Mouse (Mus musculus): Measurements from ENCODE around the gene Ckm. TPM values are rescaled to one million over a fixed set of nuclear protein-coding genes. Genes with fewer than 3 reads are reported as not detected.

Gene Ckm
- polyA plus RNA-seq, 1 experiment from 2014 or later = 5.3 TPM

GRCm38 (mm10) chr7:19410766-19411344 is 6.3 kb downstream of the Ckm start:
- Histone ChIP-seq H3K36me3 (replicated peaks; ENCODE audit: insufficient read depth, low read length) (no peaks in the 10 kb centered on the region), H3K4me2 (ENCODE audit: low read depth, low read length) (no peak overlapping the region), H3K9me3 (ENCODE audit: low read length) (0 out of 2 replicates have a peak, but pooled peaks cover 3% of the 10 kb centered on the region), H3K27me3 (ENCODE audit: insufficient read depth, low read length) (peaks cover 10% of the 10 kb centered on the region), H3K4me3 (ENCODE audit: low read depth, low read length) (no peak overlapping the region), H3K4me1 (ENCODE audit: insufficient read depth) (no peaks in the 10 kb centered on the region), H3K27ac (ENCODE audit: low read depth) (no peak overlapping the region), H3K9ac (replicated peaks) (no peak overlapping the region)
- no peak for DNase-seq
- no peak for ATAC-seq
- TF ChIP-seq CTCF (IDR thresholded peaks at IDR 0.05; ENCODE audit: low read depth) (no peak), EP300 (IDR thresholded peaks at IDR 0.05; ENCODE audit: low read depth) (no peak)
- WGBS (ENCODE audit: insufficient replicate concordance) = 69% methylated on average over 11 of the region's 11 CpGs

GRCm38 (mm10) chr7:19411783-19412182 is 7.2 kb downstream of the Ckm start:
- no peak overlapping the region for H3K4me2 ChIP-seq (ENCODE audit: low read depth, low read length)
- no peak for ATAC-seq
- WGBS (ENCODE audit: insufficient replicate concordance) = 69% methylated on average over 5 of the region's 5 CpGs

GRCm38 (mm10) chr7:19413525-19413924 is 8.9 kb downstream of the Ckm start:
- H3K27me3 ChIP-seq (ENCODE audit: insufficient read depth, low read length) = peaks cover 23% of the 10 kb centered on the region

More at GRCm38 (mm10) chr7:19411783-19412182, 7.2 kb downstream of the Ckm start:
- Histone ChIP-seq H3K4me1 (ENCODE audit: insufficient read depth) (no peaks in the 10 kb centered on the region), H3K4me3 (ENCODE audit: low read depth, low read length) (no peak overlapping the region), H3K27me3 (ENCODE audit: insufficient read depth, low read length) (peaks cover 16% of the 10 kb centered on the region), H3K9ac (replicated peaks) (no peak overlapping the region), H3K36me3 (replicated peaks; ENCODE audit: insufficient read depth, low read length) (no peaks in the 10 kb centered on the region), H3K27ac (ENCODE audit: low read depth) (no peak overlapping the region), H3K9me3 (ENCODE audit: low read length) (0 out of 2 replicates have a peak, but pooled peaks cover 3% of the 10 kb centered on the region)
- TF ChIP-seq EP300 (IDR thresholded peaks at IDR 0.05; ENCODE audit: low read depth) (no peak), CTCF (IDR thresholded peaks at IDR 0.05; ENCODE audit: low read depth) (no peak)
- DNase-seq = no peak

GRCm38 (mm10) chr7:19416590-19416989 is 12.0 kb downstream of the Ckm start:
- Histone ChIP-seq H3K9ac (replicated peaks) (no peak overlapping the region), H3K9me3 (ENCODE audit: low read length) (0 out of 2 replicates have a peak, but pooled peaks cover 3% of the 10 kb centered on the region), H3K4me1 (ENCODE audit: insufficient read depth) (peaks cover 13% of the 10 kb centered on the region), H3K27me3 (ENCODE audit: insufficient read depth, low read length) (peaks cover 43% of the 10 kb centered on the region), H3K4me3 (ENCODE audit: low read depth, low read length) (no peak overlapping the region), H3K4me2 (ENCODE audit: low read depth, low read length) (no peak overlapping the region), H3K36me3 (replicated peaks; ENCODE audit: insufficient read depth, low read length) (no peaks in the 10 kb centered on the region), H3K27ac (ENCODE audit: low read depth) (no peak overlapping the region)
- DNase-seq = no peak
- TF ChIP-seq CTCF (IDR thresholded peaks at IDR 0.05; ENCODE audit: low read depth) (no peak), EP300 (IDR thresholded peaks at IDR 0.05; ENCODE audit: low read depth) (no peak)
- 54% methylated on average over 15 of the region's 15 CpGs for WGBS (ENCODE audit: insufficient replicate concordance)
- no peak for ATAC-seq

More at GRCm38 (mm10) chr7:19413525-19413924, 8.9 kb downstream of the Ckm start:
- ATAC-seq (no peak), DNase-seq (no peak)
- 71% methylated on average over 3 of the region's 3 CpGs for WGBS (ENCODE audit: insufficient replicate concordance)
- Histone ChIP-seq H3K36me3 (replicated peaks; ENCODE audit: insufficient read depth, low read length) (no peaks in the 10 kb centered on the region), H3K27ac (ENCODE audit: low read depth) (no peak overlapping the region), H3K9me3 (ENCODE audit: low read length) (0 out of 2 replicates have a peak, but pooled peaks cover 3% of the 10 kb centered on the region), H3K9ac (replicated peaks) (no peak overlapping the region), H3K4me2 (ENCODE audit: low read depth, low read length) (no peak overlapping the region), H3K4me3 (ENCODE audit: low read depth, low read length) (no peak overlapping the region), H3K4me1 (ENCODE audit: insufficient read depth) (no peaks in the 10 kb centered on the region)
- TF ChIP-seq CTCF (IDR thresholded peaks at IDR 0.05; ENCODE audit: low read depth) = no peak
- TF ChIP-seq EP300 (IDR thresholded peaks at IDR 0.05; ENCODE audit: low read depth) = no peak

- ATAC-seq = no peak
- Histone ChIP-seq H3K36me3 (replicated peaks; ENCODE audit: insufficient read depth, low read length) (no peaks in the 10 kb centered on the region), H3K4me2 (ENCODE audit: low read depth, low read length) (no peak overlapping the region), H3K27me3 (ENCODE audit: insufficient read depth, low read length) (peaks cover 37% of the 10 kb centered on the region), H3K4me1 (ENCODE audit: insufficient read depth) (peaks cover 13% of the 10 kb centered on the region), H3K9me3 (ENCODE audit: low read length) (no peaks in the 10 kb centered on the region), H3K9ac (replicated peaks) (no peak overlapping the region), H3K27ac (ENCODE audit: low read depth) (no peak overlapping the region), H3K4me3 (ENCODE audit: low read depth, low read length) (no peak overlapping the region)
- no peak for TF ChIP-seq CTCF (IDR thresholded peaks at IDR 0.05; ENCODE audit: low read depth)
- DNase-seq = no peak
- 6% methylated on average over 26 of the region's 28 CpGs for WGBS (ENCODE audit: insufficient replicate concordance)
Measured at GRCm38 (mm10) chr7:19420121-19420520, 15.5 kb downstream of the Ckm start.

- Histone ChIP-seq H3K9ac (replicated peaks) (no peak overlapping the region), H3K9me3 (ENCODE audit: low read length) (no peaks in the 10 kb centered on the region), H3K36me3 (replicated peaks; ENCODE audit: insufficient read depth, low read length) (peaks cover 6% of the 10 kb centered on the region), H3K4me1 (ENCODE audit: insufficient read depth) (peaks cover 13% of the 10 kb centered on the region), H3K4me2 (ENCODE audit: low read depth, low read length) (peak overlapping the region; percentile 62), H3K4me3 (ENCODE audit: low read depth, low read length) (peak overlapping the region; percentile 20; the same call in 1 of the 2 replicates), H3K27me3 (ENCODE audit: insufficient read depth, low read length) (peaks cover 36% of the 10 kb centered on the region), H3K27ac (ENCODE audit: low read depth) (no peak overlapping the region)
- peak; percentile 94 for ATAC-seq
- peak; percentile 89 for DNase-seq
- no peak for TF ChIP-seq EP300 (IDR thresholded peaks at IDR 0.05; ENCODE audit: low read depth)
- TF ChIP-seq CTCF (IDR thresholded peaks at IDR 0.05; ENCODE audit: low read depth) = no peak
- WGBS (ENCODE audit: insufficient replicate concordance) = 10% methylated on average over 43 of the region's 43 CpGs
Measured at GRCm38 (mm10) chr7:19420821-19421636, 16.5 kb downstream of the Ckm start.

All from liver, postnatal 0 days (tissue).